15 mouse cellular contexts compared by ENCODE assay signal in genomic region chr17:13131710-13132109, GRCm38 (mm10). TPM values are rescaled to one million over a fixed set of nuclear protein-coding genes. Genes with fewer than 3 reads are reported as not detected.
"Had no signal": no experiment of that assay in that cellular context is flagged by ENCODE, and none has a peak within 500 bp of the region (broad histone marks: within the 10 kb centered on the region; RNA-seq: fewer than 3 reads in every experiment).

TSS of gene Unc93a (minus strand) at chr17:13131810.

RNA-seq across cellular contexts. Expression of gene Unc93a, which starts in this region (rescaled TPM):
- polyA plus RNA-seq: cerebellum, adult 2 months; cortical plate, adult 2 months; embryonic facial prominence, embryonic 10.5 days; embryonic facial prominence, embryonic 11.5 days; embryonic facial prominence, embryonic 12.5 days; embryonic facial prominence, embryonic 13.5 days; embryonic facial prominence, embryonic 14.5 days; embryonic facial prominence, embryonic 15.5 days; erythroblast, embryonic 14.5 days; forebrain, embryonic 10.5 days; forebrain, embryonic 11.5 days; forebrain, embryonic 12.5 days; forebrain, embryonic 13.5 days; forebrain, embryonic 14.5 days; forebrain, embryonic 15.5 days had no signal
